Mouse (Mus musculus) forebrain, embryonic 10.5 days (tissue): ENCODE results near the gene Shc2. TPM values are rescaled to one million over a fixed set of nuclear protein-coding genes. Genes with fewer than 3 reads are reported as not detected.

Experiments
- DNase-seq: peaks from one replicate; pipeline ENCODE4 v3.0.0-alpha.2; 2017; ENCODE audit warnings: low spot score; ENCODE audit errors: extremely low spot score
- H3K27ac ChIP-seq: fragments of 300-500 bp; sonication (generic); 2 replicates; pipeline ENCODE4 v1.5.1; 2016; ENCODE audit warnings: mild to moderate bottlenecking
- H3K27me3 ChIP-seq: fragments of 300-500 bp; sonication (generic); 2 replicates; pipeline ENCODE4 v1.6.1; 2016; ENCODE audit warnings: mild to moderate bottlenecking; ENCODE audit not compliant: poor library complexity, severe bottlenecking
- H3K36me3 ChIP-seq: fragments of 300-500 bp; sonication (generic); replicated peaks from 2 replicates; pipeline ENCODE4 v1.6.1; 2016; ENCODE audit warnings: mild to moderate bottlenecking, moderate library complexity
- H3K4me1 ChIP-seq: fragments of 300-500 bp; sonication (generic); 2 replicates; pipeline ENCODE4 v1.6.1; 2016
- H3K4me3 ChIP-seq: fragments of 300-500 bp; sonication (generic); 2 replicates; pipeline ENCODE4 v1.5.1; 2016; ENCODE audit warnings: mild to moderate bottlenecking, moderate library complexity
- H3K9me3 ChIP-seq: fragments of 300-500 bp; sonication (generic); 2 replicates; pipeline ENCODE4 v1.6.1; 2016; ENCODE audit warnings: mild to moderate bottlenecking, moderate library complexity
- whole genome bisulfite sequencing: fragments of 180-500 bp; shearing (Covaris S2); methylation state at CpG from one replicate; pipeline ENCODE4 v1.1.7; 2016; 5-methylcytosine and 5-hydroxymethylcytosine counted together
- polyA plus RNA-seq: library from polyadenylated mRNA; unstranded; fragments of >200 nt; fragmentation: Nextera tagmentation; extraction: Ambion mirVana; gene quantifications from 2 replicates; pipeline ENCODE4 v1.2.1, GENCODE M21; 2016

Shc2 gene
- 9.5 and 12.4 TPM in 2 replicates for polyA plus RNA-seq

DNA sequence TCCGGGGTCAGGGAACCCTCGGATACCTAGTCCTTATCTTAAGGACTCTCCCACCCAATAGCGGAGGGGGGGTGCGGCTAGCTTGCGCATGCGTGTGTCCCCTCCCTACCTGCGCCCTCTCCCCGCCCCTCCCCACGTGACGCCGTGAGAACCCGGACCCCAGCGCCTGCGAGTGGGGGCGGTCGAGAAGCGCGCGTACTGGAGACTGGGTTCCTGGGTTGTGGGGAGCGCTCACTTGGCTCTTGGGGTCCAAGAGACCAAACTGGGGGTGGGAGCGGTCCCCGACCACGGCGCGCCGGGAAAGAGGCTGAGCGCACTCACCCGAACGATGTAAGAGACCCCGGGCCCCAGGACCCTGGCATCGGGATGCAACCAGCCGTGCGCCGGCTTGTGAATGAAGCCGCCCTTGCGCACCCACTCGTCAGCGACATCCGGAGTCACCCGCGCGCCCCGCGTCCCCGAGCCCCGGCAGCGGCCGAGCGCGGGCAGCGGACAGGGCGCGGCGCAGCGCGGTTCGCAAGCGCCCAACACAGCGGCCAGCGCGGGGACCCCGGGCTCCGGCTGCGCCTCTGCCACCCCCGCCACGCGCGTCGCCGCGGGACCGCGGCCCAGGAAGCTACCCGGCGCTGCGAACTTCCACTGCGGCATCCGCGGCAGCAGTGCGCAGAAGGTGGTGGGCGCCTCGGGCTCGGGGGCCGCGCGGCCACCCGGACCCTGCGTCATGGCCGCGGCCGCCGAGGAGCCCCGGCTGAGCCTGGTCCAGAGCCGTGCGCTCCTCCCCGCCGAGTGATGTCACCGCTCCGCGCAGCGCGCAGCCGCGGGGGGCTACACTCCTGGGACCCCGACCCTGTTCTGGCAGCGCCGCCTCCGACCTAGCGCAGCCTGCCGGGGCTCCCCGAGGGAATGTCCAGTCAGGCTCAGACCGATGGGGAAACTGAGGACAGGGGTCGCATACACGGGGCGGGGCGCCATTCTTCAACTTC is at the start of gene Shc2:
Gene Shc2, minus strand, starts transcription at position 791 of the 983 bp plus-strand sequence.
- peaks cover 42% of the 10 kb centered on the region for H3K4me1 ChIP-seq
- under 1% methylated on average over 116 of the region's 116 CpGs for WGBS
- peaks cover 47% of the 10 kb centered on the region for H3K27me3 ChIP-seq
- H3K27ac ChIP-seq: peak within 1 kb of the TSS; percentile 90
- peak within 1 kb of the TSS; percentile 89 for H3K4me3 ChIP-seq
- no peaks in the 10 kb centered on the region for H3K36me3 ChIP-seq
- DNase-seq: peak; percentile 70
- no peaks in the 10 kb centered on the region for H3K9me3 ChIP-seq

- WGBS: 98% methylated on average over 6 of the region's 6 CpGs
- H3K4me3 ChIP-seq: no peak overlapping the region
- no peak for DNase-seq
- H3K9me3 ChIP-seq: peaks cover 7% of the 10 kb centered on the region
- H3K27me3 ChIP-seq: no peaks in the 10 kb centered on the region
- H3K36me3 ChIP-seq: peaks cover 69% of the 10 kb centered on the region
- H3K27ac ChIP-seq: no peak overlapping the region
- peaks cover 19% of the 10 kb centered on the region for H3K4me1 ChIP-seq
Measured at GRCm38 (mm10) chr10:79687513-79687912, 49.8 kb upstream of the Shc2 start.

DNA sequence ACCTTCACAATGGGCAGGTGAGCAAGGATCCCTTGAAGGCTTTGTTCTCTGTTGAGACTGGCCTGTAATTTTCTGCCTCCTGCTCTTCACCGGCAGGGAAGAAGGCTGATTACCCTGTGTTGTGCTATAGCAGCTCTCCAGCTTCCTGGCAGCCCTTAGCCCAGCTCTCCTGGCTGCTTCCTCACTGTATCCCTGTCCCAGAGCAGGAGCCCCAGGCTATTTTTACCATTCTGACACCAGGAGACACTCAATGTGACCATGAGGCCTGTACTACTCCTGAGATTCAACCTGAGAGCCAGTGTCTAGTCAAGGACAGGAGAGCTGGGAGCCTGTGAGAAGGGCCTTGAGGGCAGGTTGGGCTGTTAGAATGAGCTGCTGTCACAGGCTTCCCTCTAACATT is 49.0 kb upstream of the Shc2 start:
- peaks cover 22% of the 10 kb centered on the region for H3K4me1 ChIP-seq
- peaks cover 64% of the 10 kb centered on the region for H3K36me3 ChIP-seq
- 96% methylated on average over 1 of the region's 1 CpGs for WGBS
- no peaks in the 10 kb centered on the region for H3K27me3 ChIP-seq
- peaks cover under 1% of the 10 kb centered on the region; the same call in 1 of the 2 replicates for H3K9me3 ChIP-seq
- DNase-seq: no peak
- H3K4me3 ChIP-seq: no peak overlapping the region
- no peak overlapping the region for H3K27ac ChIP-seq

GRCm38 (mm10) chr10:79686219-79686618 is 48.5 kb upstream of the Shc2 start:
- Histone ChIP-seq H3K4me3 (no peak overlapping the region), H3K4me1 (peaks cover 26% of the 10 kb centered on the region), H3K36me3 (peaks cover 64% of the 10 kb centered on the region), H3K9me3 (no peaks in the 10 kb centered on the region), H3K27ac (no peak overlapping the region), H3K27me3 (no peaks in the 10 kb centered on the region)
- WGBS: 92% methylated on average over 2 of the region's 2 CpGs
- DNase-seq: no peak

GRCm38 (mm10) chr10:79684770-79685600 is 47.3 kb upstream of the Shc2 start:
- Histone ChIP-seq H3K9me3 (no peaks in the 10 kb centered on the region), H3K27ac (no peak overlapping the region), H3K36me3 (peaks cover 62% of the 10 kb centered on the region), H3K4me1 (peaks cover 36% of the 10 kb centered on the region), H3K27me3 (no peaks in the 10 kb centered on the region), H3K4me3 (no peak overlapping the region)
- DNase-seq: no peak
- 95% methylated on average over 25 of the region's 25 CpGs for WGBS

DNA sequence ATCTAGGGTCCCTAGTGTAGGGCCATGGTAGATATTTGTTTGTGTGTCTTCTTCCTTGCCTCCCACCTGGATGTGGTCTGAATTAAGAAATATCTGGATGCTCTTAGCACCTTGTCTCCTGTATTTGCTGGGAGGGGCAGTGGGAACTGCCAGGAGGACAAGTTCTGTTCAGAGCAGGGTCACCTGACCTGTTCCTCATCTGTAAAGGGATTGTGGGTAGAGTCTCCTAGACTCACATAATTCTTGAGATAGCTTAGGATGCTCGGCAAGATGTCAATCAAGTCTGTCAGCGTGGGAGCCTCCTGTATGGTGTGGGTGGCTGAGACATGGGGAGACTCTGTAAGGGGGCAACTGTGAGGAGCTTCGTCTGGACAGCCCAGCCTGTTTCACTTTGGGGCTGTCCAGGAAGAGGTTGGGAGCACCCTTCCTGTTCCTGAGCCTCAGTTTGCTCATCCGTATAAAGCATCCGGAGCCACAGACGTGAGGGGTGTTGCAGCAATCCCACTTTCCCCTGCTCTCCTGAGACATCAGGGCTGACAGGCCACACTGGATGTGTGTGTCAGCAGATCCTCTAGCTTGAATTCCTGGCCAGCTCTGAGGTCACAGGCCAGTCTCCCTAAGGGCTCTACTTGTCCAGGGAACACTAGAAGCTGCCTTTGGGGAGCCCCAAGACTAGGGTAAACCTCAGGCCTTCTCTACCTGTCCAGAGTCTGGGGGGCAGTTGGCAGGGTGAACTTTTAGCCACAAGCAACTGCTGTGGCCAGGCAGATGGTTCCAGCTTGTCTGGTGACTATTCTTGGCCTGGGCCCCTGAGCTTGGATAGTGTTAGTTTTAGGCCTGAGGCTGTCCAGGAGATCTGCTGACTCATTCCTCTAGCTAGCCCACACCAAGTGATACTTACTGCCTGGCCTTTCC is 46.3 kb upstream of the Shc2 start:
- Histone ChIP-seq H3K4me3 (peak overlapping the region; percentile 95), H3K27ac (no peak overlapping the region), H3K4me1 (peaks cover 36% of the 10 kb centered on the region), H3K36me3 (peaks cover 53% of the 10 kb centered on the region), H3K27me3 (no peaks in the 10 kb centered on the region), H3K9me3 (no peaks in the 10 kb centered on the region)
- DNase-seq: no peak
- 88% methylated on average over 6 of the region's 6 CpGs for WGBS

- Histone ChIP-seq H3K9me3 (no peaks in the 10 kb centered on the region), H3K36me3 (peaks cover 44% of the 10 kb centered on the region), H3K27me3 (no peaks in the 10 kb centered on the region), H3K4me3 (peak overlapping the region; percentile 95), H3K4me1 (peaks cover 36% of the 10 kb centered on the region), H3K27ac (peak overlapping the region; percentile 88)
- WGBS: 9% methylated on average over 10 of the region's 10 CpGs
- DNase-seq: no peak
Measured at GRCm38 (mm10) chr10:79682916-79683582, 45.3 kb upstream of the Shc2 start.

- peak overlapping the region; percentile 88 for H3K27ac ChIP-seq
- DNase-seq: no peak
- peaks cover 38% of the 10 kb centered on the region for H3K36me3 ChIP-seq
- peaks cover 36% of the 10 kb centered on the region for H3K4me1 ChIP-seq
- no peaks in the 10 kb centered on the region for H3K9me3 ChIP-seq
- no peaks in the 10 kb centered on the region for H3K27me3 ChIP-seq
- H3K4me3 ChIP-seq: peak overlapping the region; percentile 95
- WGBS: 0% methylated on average over 10 of the region's 10 CpGs
Measured at GRCm38 (mm10) chr10:79682551-79682915, 44.8 kb upstream of the Shc2 start.

DNA sequence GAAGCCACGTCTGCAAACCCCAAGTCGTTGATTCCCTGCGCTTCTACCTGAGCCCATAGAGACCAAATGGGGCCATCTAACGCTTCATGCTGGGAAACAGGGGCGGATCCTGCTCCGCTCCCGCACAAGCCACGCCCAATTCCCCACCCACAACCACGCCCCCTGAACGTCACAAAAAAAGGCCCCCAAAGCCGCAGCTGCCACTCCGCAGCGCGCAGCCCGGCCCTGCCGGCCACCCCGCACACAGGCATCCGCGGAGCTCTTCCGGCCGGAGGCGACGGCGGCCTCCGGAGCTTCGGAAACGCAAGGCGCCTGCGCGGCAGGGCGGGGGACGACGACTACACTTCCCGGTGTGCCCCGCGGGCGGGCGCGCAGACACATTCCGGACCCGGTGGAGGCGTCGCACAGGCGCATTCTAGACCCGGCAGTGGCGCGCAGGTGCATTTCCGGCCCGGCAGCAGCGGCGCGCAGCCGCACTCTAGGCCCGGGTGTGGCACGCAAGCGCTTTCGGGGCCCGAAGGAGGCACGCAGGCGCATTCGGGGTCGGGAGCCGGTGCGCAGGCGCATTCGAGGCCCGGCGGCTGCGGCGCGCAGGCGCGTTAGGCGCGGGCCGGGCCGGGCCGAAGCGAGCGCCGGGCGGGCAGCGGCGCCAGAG is 44.0 kb upstream of the Shc2 start, which contains the start of gene Cdc34:
Gene Cdc34, plus strand, starts transcription at position 605 of the 655 bp plus-strand sequence.
- Histone ChIP-seq H3K27ac (peak within 1 kb of the TSS; percentile 88), H3K9me3 (no peaks in the 10 kb centered on the region), H3K4me3 (peak within 1 kb of the TSS; percentile 95), H3K36me3 (peaks cover 30% of the 10 kb centered on the region), H3K27me3 (no peaks in the 10 kb centered on the region), H3K4me1 (peaks cover 36% of the 10 kb centered on the region)
- WGBS: under 1% methylated on average over 83 of the region's 84 CpGs
- peak; percentile 99 for DNase-seq

GRCm38 (mm10) chr10:79680606-79681495 is 43.1 kb upstream of the Shc2 start:
- Histone ChIP-seq H3K4me3 (peak overlapping the region; percentile 95), H3K9me3 (no peaks in the 10 kb centered on the region), H3K4me1 (peaks cover 37% of the 10 kb centered on the region), H3K27ac (peak overlapping the region; percentile 88), H3K27me3 (0 out of 2 replicates have a peak, but pooled peaks cover under 1% of the 10 kb centered on the region), H3K36me3 (peaks cover 25% of the 10 kb centered on the region)
- no peak for DNase-seq
- WGBS: 43% methylated on average over 11 of the region's 11 CpGs
